Mouse (Mus musculus): ENCODE results near the gene Socs7. TPM values are rescaled to one million over a fixed set of nuclear protein-coding genes. Genes with fewer than 3 reads are reported as not detected.

Socs7 gene
- polyA plus RNA-seq, 2 experiments = 2.6 to 13.7 TPM

DNA sequence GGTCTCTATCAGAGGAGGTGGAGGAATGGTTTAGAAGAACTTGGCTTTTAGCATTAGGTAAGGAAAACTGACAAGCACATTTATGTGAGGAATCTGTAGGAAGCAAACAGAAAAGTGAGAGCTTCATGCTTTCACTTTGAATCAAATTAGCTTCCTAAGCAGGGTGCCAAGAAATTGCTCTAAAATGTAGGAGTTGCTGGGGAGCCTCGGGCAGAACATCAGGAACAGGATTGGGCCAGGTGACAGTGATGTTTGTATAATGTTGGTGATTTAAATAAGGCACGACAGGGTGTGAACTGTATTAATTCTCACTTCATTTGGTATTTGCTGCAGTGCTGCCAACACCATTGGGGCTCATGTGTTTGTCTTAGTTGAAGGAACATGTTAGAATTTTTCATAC, 21.4 kb downstream of the Socs7 start:
- DNase-seq (ENCODE audit: low spot score) = no peak
- no peak overlapping the region for H3K4me2 ChIP-seq (replicated peaks; ENCODE audit: low read depth, low read length, severe bottlenecking)
- no peak overlapping the region for H3K4me3 ChIP-seq (replicated peaks; ENCODE audit: low read length)
- no peaks in the 10 kb centered on the region for H3K27me3 ChIP-seq (ENCODE audit: control insufficient read depth, insufficient read depth, low read length)
- no peak for TF ChIP-seq POLR2A (IDR thresholded peaks at IDR 0.05; ENCODE audit: borderline replicate concordance, extremely low read depth, insufficient read depth, insufficient read length)
- no peaks in the 10 kb centered on the region for H3K9me3 ChIP-seq (ENCODE audit: control insufficient read depth, low read length)
- no peak overlapping the region for H3K27ac ChIP-seq (replicated peaks; ENCODE audit: low read depth, low read length)
- peaks cover 50% of the 10 kb centered on the region for H3K36me3 ChIP-seq (ENCODE audit: control insufficient read depth, insufficient read depth, low read length)
- H3K4me1 ChIP-seq (ENCODE audit: control insufficient read depth, insufficient read depth, low read length) = no peaks in the 10 kb centered on the region
- no peak for ATAC-seq (ENCODE audit: low FRiP score, low read depth)
- no peak overlapping the region for H3K9ac ChIP-seq (ENCODE audit: low read depth, low read length, severe bottlenecking)
- 70% methylated on average over 2 of the region's 2 CpGs for WGBS

DNA sequence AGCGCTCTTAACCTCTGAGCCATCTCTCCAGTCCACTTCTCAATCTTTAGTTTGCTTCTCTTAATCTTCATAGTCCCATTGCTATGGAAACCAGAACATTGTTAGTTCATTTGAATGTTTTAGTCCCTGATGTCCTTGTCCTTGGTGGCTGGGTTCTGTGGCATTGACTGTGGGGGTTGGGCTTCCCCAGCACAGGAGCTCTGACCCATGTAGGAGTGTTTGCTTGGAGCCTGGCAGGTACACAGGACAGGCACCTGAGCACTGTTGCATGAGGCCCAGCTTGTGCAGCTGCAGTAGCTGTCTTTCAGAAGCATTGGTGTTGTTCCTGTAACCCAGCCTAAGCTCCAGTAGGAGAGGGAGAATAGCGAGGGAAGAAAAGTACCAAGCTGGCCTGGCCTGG, 25.5 kb downstream of the Socs7 start:
- DNase-seq (ENCODE audit: low spot score) (no peak), ATAC-seq (ENCODE audit: low FRiP score, low read depth) (no peak)
- Histone ChIP-seq H3K36me3 (ENCODE audit: control insufficient read depth, insufficient read depth, low read length) (peaks cover 73% of the 10 kb centered on the region), H3K4me2 (replicated peaks; ENCODE audit: low read depth, low read length, severe bottlenecking) (no peak overlapping the region), H3K27ac (replicated peaks; ENCODE audit: low read depth, low read length) (no peak overlapping the region), H3K9me3 (ENCODE audit: control insufficient read depth, low read length) (no peaks in the 10 kb centered on the region), H3K27me3 (ENCODE audit: control insufficient read depth, insufficient read depth, low read length) (no peaks in the 10 kb centered on the region), H3K9ac (ENCODE audit: low read depth, low read length, severe bottlenecking) (no peak overlapping the region), H3K4me1 (ENCODE audit: control insufficient read depth, insufficient read depth, low read length) (no peaks in the 10 kb centered on the region), H3K4me3 (replicated peaks; ENCODE audit: low read length) (no peak overlapping the region)
- 88% methylated on average over 2 of the region's 2 CpGs for WGBS
- TF ChIP-seq POLR2A (IDR thresholded peaks at IDR 0.05; ENCODE audit: borderline replicate concordance, extremely low read depth, insufficient read depth, insufficient read length) = no peak

GRCm38 (mm10) chr11:97389127-97389526, 26.8 kb downstream of the Socs7 start:
- Histone ChIP-seq H3K9ac (ENCODE audit: low read depth, low read length, severe bottlenecking) (no peak overlapping the region), H3K9me3 (ENCODE audit: control insufficient read depth, low read length) (no peaks in the 10 kb centered on the region), H3K4me2 (replicated peaks; ENCODE audit: low read depth, low read length, severe bottlenecking) (no peak overlapping the region), H3K27ac (replicated peaks; ENCODE audit: low read depth, low read length) (no peak overlapping the region), H3K27me3 (ENCODE audit: control insufficient read depth, insufficient read depth, low read length) (no peaks in the 10 kb centered on the region), H3K4me1 (ENCODE audit: control insufficient read depth, insufficient read depth, low read length) (no peaks in the 10 kb centered on the region), H3K4me3 (replicated peaks; ENCODE audit: low read length) (no peak overlapping the region), H3K36me3 (ENCODE audit: control insufficient read depth, insufficient read depth, low read length) (peaks cover 74% of the 10 kb centered on the region)
- ATAC-seq (ENCODE audit: low FRiP score, low read depth) (no peak), DNase-seq (ENCODE audit: low spot score) (no peak)
- TF ChIP-seq POLR2A (IDR thresholded peaks at IDR 0.05; ENCODE audit: borderline replicate concordance, extremely low read depth, insufficient read depth, insufficient read length) = no peak
- WGBS = 88% methylated on average over 8 of the region's 8 CpGs

DNA sequence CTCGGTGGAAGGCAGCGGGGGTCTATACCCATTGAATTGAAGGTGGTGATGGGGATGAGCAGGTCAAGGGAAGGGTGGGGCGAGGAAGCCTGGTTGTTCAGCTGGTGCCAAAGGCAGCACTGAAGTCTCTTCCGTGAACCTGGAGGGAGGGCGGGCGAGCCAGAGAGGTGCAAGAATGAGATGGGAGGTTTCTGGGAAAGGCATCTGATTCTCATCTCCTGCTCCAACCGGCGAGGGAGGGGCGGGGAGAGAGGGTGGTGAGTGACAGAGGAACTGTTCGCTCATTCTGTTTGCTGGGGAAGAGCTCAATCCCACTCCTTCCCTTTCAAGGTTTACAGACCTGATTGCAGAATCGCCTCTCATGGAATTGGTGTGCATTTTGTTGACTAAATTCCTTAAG, 31.3 kb downstream of the Socs7 start:
- no peaks in the 10 kb centered on the region for H3K4me1 ChIP-seq (ENCODE audit: control insufficient read depth, insufficient read depth, low read length)
- ATAC-seq (ENCODE audit: low FRiP score, low read depth) (no peak), DNase-seq (ENCODE audit: low spot score) (no peak)
- WGBS = 71% methylated on average over 11 of the region's 11 CpGs
- no peak overlapping the region for H3K4me2 ChIP-seq (replicated peaks; ENCODE audit: low read depth, low read length, severe bottlenecking)
- H3K27me3 ChIP-seq (ENCODE audit: control insufficient read depth, insufficient read depth, low read length) = no peaks in the 10 kb centered on the region
- H3K9ac ChIP-seq (ENCODE audit: low read depth, low read length, severe bottlenecking) = no peak overlapping the region
- H3K27ac ChIP-seq (replicated peaks; ENCODE audit: low read depth, low read length) = no peak overlapping the region
- TF ChIP-seq POLR2A (IDR thresholded peaks at IDR 0.05; ENCODE audit: borderline replicate concordance, extremely low read depth, insufficient read depth, insufficient read length) = no peak
- no peaks in the 10 kb centered on the region for H3K9me3 ChIP-seq (ENCODE audit: control insufficient read depth, low read length)
- no peak overlapping the region for H3K4me3 ChIP-seq (replicated peaks; ENCODE audit: low read length)
- peaks cover 80% of the 10 kb centered on the region for H3K36me3 ChIP-seq (ENCODE audit: control insufficient read depth, insufficient read depth, low read length)

DNA sequence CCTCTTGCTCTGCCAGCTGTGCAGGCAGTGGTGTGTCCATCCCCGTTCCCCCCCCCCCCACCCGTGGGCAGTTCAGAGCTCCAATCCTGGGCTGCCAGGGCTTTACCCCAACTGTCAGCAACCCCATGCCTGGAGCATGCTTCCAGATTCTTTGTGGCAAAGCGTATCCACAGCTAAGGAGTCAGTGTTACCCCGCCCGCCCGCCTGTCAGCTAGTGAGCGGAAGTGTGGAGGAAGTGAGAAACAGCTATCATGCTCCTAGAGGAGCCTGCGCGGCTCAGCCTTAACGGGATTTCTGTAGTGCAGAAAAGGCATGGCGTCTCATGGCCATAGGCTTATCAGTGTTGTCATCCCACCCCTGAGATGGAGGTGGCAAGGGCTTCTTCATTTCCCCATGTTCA, 31.8 kb downstream of the Socs7 start:
- no peaks in the 10 kb centered on the region for H3K27me3 ChIP-seq (ENCODE audit: control insufficient read depth, insufficient read depth, low read length)
- no peak for DNase-seq (ENCODE audit: low spot score)
- 77% methylated on average over 11 of the region's 11 CpGs for WGBS
- H3K9ac ChIP-seq (ENCODE audit: low read depth, low read length, severe bottlenecking) = no peak overlapping the region
- no peaks in the 10 kb centered on the region for H3K9me3 ChIP-seq (ENCODE audit: control insufficient read depth, low read length)
- no peak for TF ChIP-seq POLR2A (IDR thresholded peaks at IDR 0.05; ENCODE audit: borderline replicate concordance, extremely low read depth, insufficient read depth, insufficient read length)
- no peak for ATAC-seq (ENCODE audit: low FRiP score, low read depth)
- H3K4me1 ChIP-seq (ENCODE audit: control insufficient read depth, insufficient read depth, low read length) = no peaks in the 10 kb centered on the region
- no peak overlapping the region for H3K4me2 ChIP-seq (replicated peaks; ENCODE audit: low read depth, low read length, severe bottlenecking)
- H3K27ac ChIP-seq (replicated peaks; ENCODE audit: low read depth, low read length) = no peak overlapping the region
- no peak overlapping the region for H3K4me3 ChIP-seq (replicated peaks; ENCODE audit: low read length)
- peaks cover 76% of the 10 kb centered on the region for H3K36me3 ChIP-seq (ENCODE audit: control insufficient read depth, insufficient read depth, low read length)

GRCm38 (mm10) chr11:97398506-97398905, 36.2 kb downstream of the Socs7 start:
- Histone ChIP-seq H3K4me1 (ENCODE audit: control insufficient read depth, insufficient read depth, low read length) (peaks cover 4% of the 10 kb centered on the region; the same call in 1 of the 2 replicates), H3K9me3 (ENCODE audit: control insufficient read depth, low read length) (no peaks in the 10 kb centered on the region), H3K36me3 (ENCODE audit: control insufficient read depth, insufficient read depth, low read length) (peaks cover 33% of the 10 kb centered on the region), H3K9ac (ENCODE audit: low read depth, low read length, severe bottlenecking) (no peak overlapping the region), H3K4me2 (replicated peaks; ENCODE audit: low read depth, low read length, severe bottlenecking) (no peak overlapping the region), H3K27me3 (ENCODE audit: control insufficient read depth, insufficient read depth, low read length) (no peaks in the 10 kb centered on the region), H3K27ac (replicated peaks; ENCODE audit: low read depth, low read length) (no peak overlapping the region), H3K4me3 (replicated peaks; ENCODE audit: low read length) (no peak overlapping the region)
- ATAC-seq (ENCODE audit: low FRiP score, low read depth) = no peak
- WGBS = 77% methylated on average over 2 of the region's 2 CpGs
- no peak for TF ChIP-seq POLR2A (IDR thresholded peaks at IDR 0.05; ENCODE audit: borderline replicate concordance, extremely low read depth, insufficient read depth, insufficient read length)
- DNase-seq (ENCODE audit: low spot score) = no peak

All from limb, embryonic 14.5 days (tissue).